Mouse (Mus musculus) intestine, postnatal 0 days (tissue): ENCODE measurements around the gene Syngr1. TPM values are rescaled to one million over a fixed set of nuclear protein-coding genes. Genes with fewer than 3 reads are reported as not detected.

Experiments
- ATAC-seq: fragments of 200-750 bp; cut with Nextera tagmentation; 2 replicates; pipeline ENCODE4 v1.8.0; 2017; ENCODE audit warnings: mild to moderate bottlenecking, moderate TSS enrichment, moderate library complexity
- H3K27ac ChIP-seq: fragments of 300-500 bp; sonication (generic); 2 replicates; pipeline ENCODE4 v1.5.1; 2014; ENCODE audit warnings: mild to moderate bottlenecking, low read depth, low read length, moderate library complexity
- H3K27me3 ChIP-seq: fragments of 300-500 bp; sonication (generic); replicated peaks from 2 replicates; pipeline ENCODE4 v1.6.1; 2014; ENCODE audit warnings: low read length, mixed read lengths; ENCODE audit not compliant: control insufficient read depth, insufficient read depth
- H3K36me3 ChIP-seq: fragments of 300-500 bp; sonication (generic); 2 replicates; pipeline ENCODE4 v1.6.1; 2014; ENCODE audit warnings: mild to moderate bottlenecking, moderate library complexity; ENCODE audit not compliant: control insufficient read depth, insufficient read depth
- H3K4me1 ChIP-seq: fragments of 300-500 bp; sonication (generic); replicated peaks from 2 replicates; pipeline ENCODE4 v1.6.1; 2014; ENCODE audit warnings: antibody characterized with exemption, low read length, mixed read lengths; ENCODE audit not compliant: control insufficient read depth, insufficient read depth
- H3K4me2 ChIP-seq: fragments of 300-500 bp; sonication (generic); replicated peaks from 2 replicates; pipeline ENCODE4 v1.6.1; 2014; ENCODE audit warnings: low read depth, mild to moderate bottlenecking, moderate library complexity
- H3K4me3 ChIP-seq: fragments of 300-500 bp; sonication (generic); 2 replicates; pipeline ENCODE4 v1.5.1; 2014; ENCODE audit warnings: low read depth, low read length
- H3K9ac ChIP-seq: fragments of 300-500 bp; sonication (generic); 2 replicates; pipeline ENCODE4 v1.6.1; 2014; ENCODE audit warnings: mild to moderate bottlenecking, low read depth, low read length
- H3K9me3 ChIP-seq: fragments of 300-500 bp; sonication (generic); 2 replicates; pipeline ENCODE4 v1.6.1; 2016; ENCODE audit warnings: mixed run types; ENCODE audit not compliant: control insufficient read depth
- CTCF ChIP-seq: sonication (generic); IDR thresholded peaks from 2 replicates; pipeline ENCODE4 v1.5.1; 2016; ENCODE audit warnings: low read depth, mild to moderate bottlenecking, control low read depth, antibody characterized with exemption, moderate library complexity
- WGBS: fragments of 180-500 bp; shearing (Covaris S2); extraction: QIAGEN DNeasy Blood & Tissue Kit; methylation state at CpG from one replicate; pipeline ENCODE4 v1.1.7; 2014; 5-methylcytosine and 5-hydroxymethylcytosine counted together
- polyA plus RNA-seq: library from polyadenylated mRNA; unstranded; fragments of >200 nt; fragmentation: Nextera tagmentation; extraction: Ambion mirVana; gene quantifications from 2 replicates; pipeline ENCODE4 v1.2.1, GENCODE M21; 2015

The Syngr1 gene
- 6.8 and 10.4 TPM in 2 replicates for polyA plus RNA-seq

DNA sequence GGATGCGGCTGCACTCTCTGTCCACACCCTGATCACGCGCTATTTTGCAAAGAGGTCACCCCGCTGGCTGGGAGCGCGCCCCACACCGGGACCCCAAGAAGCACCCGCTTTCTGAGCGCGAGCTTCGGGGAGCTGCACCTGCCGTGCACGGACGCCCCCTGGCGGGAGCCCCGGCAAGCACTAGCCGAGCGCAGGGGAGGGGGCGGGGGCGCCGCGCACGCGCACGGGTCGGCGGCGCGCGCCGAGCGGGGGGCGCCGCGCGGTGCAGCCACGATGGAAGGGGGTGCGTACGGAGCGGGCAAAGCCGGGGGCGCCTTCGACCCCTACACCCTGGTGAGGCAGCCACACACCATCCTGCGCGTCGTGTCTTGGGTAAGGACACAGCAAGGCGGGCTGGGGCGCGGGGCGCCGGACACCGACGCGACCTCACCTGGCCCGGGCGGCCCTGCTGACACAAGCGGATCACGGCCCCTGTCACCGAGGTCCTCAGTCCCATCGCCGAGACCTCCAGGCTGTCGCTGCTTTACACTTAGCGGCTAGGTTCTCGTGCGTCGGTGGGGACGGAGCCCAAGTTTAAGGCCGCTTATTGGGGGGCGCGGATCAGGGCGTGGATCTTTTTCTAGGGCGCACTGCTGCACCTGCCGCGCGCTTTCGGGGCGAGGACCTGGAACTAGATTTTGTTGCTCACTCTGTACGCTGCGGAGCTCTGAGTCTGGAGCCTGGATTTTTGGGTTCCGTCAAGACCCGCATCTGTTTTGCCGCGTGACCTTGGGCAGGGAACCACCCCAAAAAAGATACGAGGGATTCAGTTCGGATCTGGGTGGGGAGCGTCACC, at the start of gene Syngr1, which contains the start of gene Rpl3:
TSS of gene Syngr1 (plus strand) at position 214 of the 835 bp plus-strand sequence.
TSS of gene Rpl3 (minus strand) at position 748 of the 835 bp plus-strand sequence.
- Histone ChIP-seq H3K36me3 (no peaks in the 10 kb centered on the region), H3K4me1 (no peaks in the 10 kb centered on the region; the same call in 1 of the 2 replicates), H3K27ac (no peak within 1 kb of the TSS), H3K9ac (peak within 1 kb of the TSS; percentile 56), H3K9me3 (no peaks in the 10 kb centered on the region), H3K27me3 (peaks cover 10% of the 10 kb centered on the region), H3K4me3 (peak within 1 kb of the TSS; percentile 67), H3K4me2 (peak within 1 kb of the TSS; percentile 96)
- WGBS = 2% methylated on average over 76 of the region's 86 CpGs
- ATAC-seq = peak; percentile 60
- TF ChIP-seq CTCF = peak; percentile 82

GRCm38 (mm10) chr15:80042152-80042551, 49.0 kb upstream of the Syngr1 start:
- Histone ChIP-seq H3K4me1 (no peaks in the 10 kb centered on the region), H3K4me3 (no peak overlapping the region), H3K4me2 (no peak overlapping the region), H3K9me3 (0 out of 2 replicates have a peak, but pooled peaks cover 4% of the 10 kb centered on the region), H3K36me3 (no peaks in the 10 kb centered on the region), H3K27me3 (no peaks in the 10 kb centered on the region), H3K27ac (no peak overlapping the region), H3K9ac (no peak overlapping the region)
- TF ChIP-seq CTCF = no peak
- ATAC-seq = no peak
- WGBS = 74% methylated on average over 4 of the region's 4 CpGs

- Histone ChIP-seq H3K9ac (no peak overlapping the region), H3K4me2 (no peak overlapping the region), H3K27me3 (no peaks in the 10 kb centered on the region), H3K27ac (no peak overlapping the region), H3K36me3 (no peaks in the 10 kb centered on the region), H3K4me1 (no peaks in the 10 kb centered on the region), H3K9me3 (0 out of 2 replicates have a peak, but pooled peaks cover 4% of the 10 kb centered on the region), H3K4me3 (no peak overlapping the region)
- WGBS = 87% methylated on average over 10 of the region's 10 CpGs
- no peak for ATAC-seq
- no peak for TF ChIP-seq CTCF
Observed at GRCm38 (mm10) chr15:80044249-80044648, 46.9 kb upstream of the Syngr1 start.

DNA sequence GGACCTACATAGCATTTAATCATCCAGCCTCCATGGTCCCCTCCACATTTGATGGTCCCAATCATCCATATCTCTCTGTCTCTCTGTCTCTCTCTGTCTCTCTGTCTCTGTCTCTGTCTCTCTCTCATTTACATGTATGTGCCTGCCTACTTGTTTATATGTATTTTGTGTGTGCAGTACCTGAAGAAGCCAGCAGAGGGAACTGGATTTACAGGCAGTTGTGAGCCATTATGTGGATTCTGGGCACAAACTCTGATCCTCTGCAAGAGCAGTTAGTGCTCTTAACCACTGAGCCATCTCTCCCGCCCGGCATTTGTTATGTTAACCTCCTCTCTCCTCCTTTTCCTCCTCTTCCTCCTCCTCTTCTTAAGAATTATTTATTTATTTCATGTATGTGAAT, 45.4 kb upstream of the Syngr1 start:
- H3K9me3 ChIP-seq = 0 out of 2 replicates have a peak, but pooled peaks cover 4% of the 10 kb centered on the region
- no peaks in the 10 kb centered on the region for H3K36me3 ChIP-seq
- no peak overlapping the region for H3K27ac ChIP-seq
- no peak for ATAC-seq
- no peaks in the 10 kb centered on the region for H3K27me3 ChIP-seq
- H3K4me1 ChIP-seq = no peaks in the 10 kb centered on the region
- no peak overlapping the region for H3K9ac ChIP-seq
- TF ChIP-seq CTCF = no peak; the same call in 1 of the 2 replicates
- WGBS = 96% methylated on average over 2 of the region's 2 CpGs
- H3K4me2 ChIP-seq = no peak overlapping the region
- H3K4me3 ChIP-seq = no peak overlapping the region

DNA sequence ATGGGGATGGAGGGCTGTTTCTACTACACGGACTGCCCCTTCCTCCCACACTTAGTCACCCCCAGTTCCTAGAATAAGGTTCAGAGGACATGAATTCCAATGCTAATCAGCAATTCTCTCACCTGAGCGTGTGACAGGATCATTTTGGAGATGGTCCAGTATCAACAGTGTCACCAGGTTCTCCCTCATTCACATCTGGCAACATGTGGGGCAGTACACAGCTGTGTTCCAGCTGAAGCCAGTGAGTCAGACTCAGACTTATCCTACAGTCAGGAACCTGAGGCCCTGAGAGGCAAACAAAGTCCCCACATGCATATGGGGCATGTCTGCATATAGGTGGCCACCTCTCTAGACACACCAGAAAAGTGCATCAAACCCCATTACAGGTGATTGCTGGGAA, 43.9 kb upstream of the Syngr1 start:
- Histone ChIP-seq H3K27me3 (no peaks in the 10 kb centered on the region), H3K9me3 (0 out of 2 replicates have a peak, but pooled peaks cover 4% of the 10 kb centered on the region), H3K9ac (no peak overlapping the region), H3K27ac (no peak overlapping the region), H3K4me3 (no peak overlapping the region), H3K4me1 (no peaks in the 10 kb centered on the region), H3K36me3 (no peaks in the 10 kb centered on the region), H3K4me2 (no peak overlapping the region)
- ATAC-seq = no peak
- 77% methylated on average over 2 of the region's 2 CpGs for WGBS
- no peak for TF ChIP-seq CTCF

DNA sequence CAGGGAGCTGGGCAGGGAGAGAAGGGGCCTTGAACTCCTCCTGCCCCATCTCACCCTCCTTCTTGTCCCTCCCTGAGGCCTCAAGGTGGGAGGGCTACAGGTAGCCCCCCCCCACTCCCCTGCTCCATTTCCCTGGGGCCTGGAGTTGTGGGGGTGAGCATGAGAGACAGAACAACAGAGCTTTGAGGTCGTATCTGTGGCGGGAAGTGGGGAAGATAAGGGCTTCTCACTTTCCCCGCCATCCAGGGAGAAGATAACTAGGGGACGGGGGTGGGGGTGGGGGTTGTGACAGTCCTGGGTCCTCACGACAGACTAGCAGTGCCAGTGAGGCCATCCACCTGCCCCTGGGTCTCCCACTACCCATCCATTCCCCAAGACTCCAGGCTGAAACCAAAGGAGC, 43.2 kb upstream of the Syngr1 start:
- Histone ChIP-seq H3K36me3 (no peaks in the 10 kb centered on the region), H3K27me3 (no peaks in the 10 kb centered on the region), H3K4me1 (no peaks in the 10 kb centered on the region), H3K9me3 (0 out of 2 replicates have a peak, but pooled peaks cover 4% of the 10 kb centered on the region), H3K4me2 (no peak overlapping the region), H3K9ac (no peak overlapping the region), H3K27ac (no peak overlapping the region), H3K4me3 (no peak overlapping the region)
- ATAC-seq = no peak
- TF ChIP-seq CTCF = no peak
- 30% methylated on average over 5 of the region's 5 CpGs for WGBS
